Mouse (Mus musculus): ENCODE results near the gene Trib3.
"Not testable (repeated sequence)": the region's sequence is repeated elsewhere in the genome, so short reads cannot be mapped to it uniquely, and the experiment has no call there.

The Trib3 gene

DNA sequence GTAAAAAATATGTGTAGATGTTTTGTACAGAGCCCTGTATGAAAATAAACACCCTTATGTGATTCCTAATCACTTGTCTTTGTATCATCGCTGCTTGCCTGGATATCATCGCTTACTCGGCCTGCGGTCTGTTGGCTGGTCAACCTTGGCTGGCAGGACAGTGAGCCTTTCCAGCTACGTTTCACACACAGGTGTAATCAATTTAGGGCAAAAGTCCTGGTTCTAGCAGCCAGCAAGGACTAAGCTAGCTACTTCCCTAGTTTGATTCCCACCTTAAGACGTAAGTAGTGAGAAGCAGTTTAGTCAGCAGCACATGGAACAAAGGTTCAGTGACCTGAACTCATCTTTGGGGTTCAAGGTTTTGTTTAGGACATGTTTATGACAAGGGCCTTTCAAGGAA lies 29.9 kb downstream of the Trib3 start:
- peak in 1 of 2 experiments; percentile 52 for DNase-seq (ENCODE audit: inconsistent age in 2 of 2, low spot score in 1 of 2)

DNA sequence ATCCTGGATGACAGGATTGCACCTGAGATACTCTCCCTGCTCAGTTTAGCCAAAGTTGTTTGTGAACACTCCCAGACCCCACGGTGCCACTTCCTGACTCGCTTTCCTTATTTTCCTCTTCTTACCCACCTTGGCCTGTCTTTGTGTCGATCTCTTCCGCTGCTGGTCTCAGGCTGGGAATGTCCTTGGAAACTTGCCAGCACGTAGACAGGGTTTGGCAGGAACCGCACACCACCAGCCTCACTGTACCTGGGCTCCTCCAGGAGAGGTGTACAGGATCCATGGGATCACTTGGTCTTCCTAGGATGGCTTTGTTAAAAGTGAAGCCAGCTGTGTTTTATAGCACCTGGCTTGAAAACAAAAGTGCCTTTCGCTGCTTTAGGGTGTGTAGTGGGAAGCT lies 30.8 kb downstream of the Trib3 start:
- peak in 1 of 2 experiments; percentile 77 for DNase-seq (ENCODE audit: inconsistent age in 2 of 2, low spot score in 1 of 2)

DNA sequence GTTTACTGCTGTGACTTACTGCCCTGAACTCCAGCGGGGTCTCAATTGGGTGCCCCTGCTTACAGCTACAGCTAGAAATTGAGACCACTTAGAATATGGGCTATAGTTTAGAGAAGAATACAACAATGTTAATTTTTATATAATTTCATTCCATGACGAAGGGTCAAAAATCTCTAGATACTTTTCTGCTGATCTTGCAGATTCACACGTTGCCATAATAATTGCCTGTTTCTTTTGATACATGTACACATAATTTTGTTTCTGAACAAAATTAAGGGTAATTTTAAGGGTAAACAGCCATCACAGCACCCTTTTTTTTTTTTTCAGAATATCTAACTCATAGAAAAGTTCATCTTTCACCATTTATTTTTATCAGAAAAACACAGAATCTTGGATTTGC lies 36.6 kb downstream of the Trib3 start:
- DNase-seq (ENCODE audit: inconsistent age in 2 of 2, low spot score in 1 of 2): no peak

DNA sequence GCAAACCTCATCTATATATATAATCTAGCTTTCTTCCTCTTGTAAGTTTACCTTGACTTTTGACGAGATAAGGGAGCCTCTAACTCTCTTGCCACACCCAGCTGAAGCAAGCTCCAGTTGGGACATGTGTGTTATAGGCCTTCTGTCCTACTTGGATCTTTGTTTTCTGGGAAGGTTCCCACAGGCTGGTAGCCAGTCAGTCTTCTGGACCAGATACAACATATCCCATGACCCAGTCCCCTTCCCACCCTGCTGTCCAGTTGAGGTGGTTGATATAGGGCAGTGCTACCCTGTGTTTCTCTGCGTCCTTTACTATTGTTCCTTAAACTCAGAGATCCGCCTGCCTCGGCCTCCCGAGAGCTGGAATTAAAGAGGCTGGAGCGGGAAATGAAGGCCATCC lies 38.4 kb downstream of the Trib3 start:
- peak in 1 of 2 experiments; percentile 64 for DNase-seq (ENCODE audit: inconsistent age in 2 of 2, low spot score in 1 of 2)

DNA sequence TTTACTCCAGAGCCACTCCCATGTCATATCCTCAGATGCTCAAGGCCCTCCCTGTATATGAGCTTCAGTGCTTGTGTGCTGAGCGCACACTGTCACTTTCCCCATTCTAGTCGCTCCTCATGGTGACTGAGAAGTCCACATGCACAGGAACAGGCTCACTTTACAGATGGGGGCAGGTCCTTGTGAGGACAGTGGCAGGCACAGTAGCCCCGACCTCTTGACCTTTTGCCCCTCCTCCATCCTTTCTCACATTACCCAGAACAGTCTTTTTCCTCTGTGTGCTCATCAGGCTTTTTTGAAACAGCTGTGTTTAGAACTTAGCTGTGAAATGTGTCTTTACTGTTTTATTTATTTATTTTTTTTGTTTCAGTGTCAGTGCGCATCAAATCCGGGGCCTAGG lies 40.1 kb downstream of the Trib3 start:
- DNase-seq (ENCODE audit: inconsistent age in 2 of 2, low spot score in 1 of 2): no peak

DNA sequence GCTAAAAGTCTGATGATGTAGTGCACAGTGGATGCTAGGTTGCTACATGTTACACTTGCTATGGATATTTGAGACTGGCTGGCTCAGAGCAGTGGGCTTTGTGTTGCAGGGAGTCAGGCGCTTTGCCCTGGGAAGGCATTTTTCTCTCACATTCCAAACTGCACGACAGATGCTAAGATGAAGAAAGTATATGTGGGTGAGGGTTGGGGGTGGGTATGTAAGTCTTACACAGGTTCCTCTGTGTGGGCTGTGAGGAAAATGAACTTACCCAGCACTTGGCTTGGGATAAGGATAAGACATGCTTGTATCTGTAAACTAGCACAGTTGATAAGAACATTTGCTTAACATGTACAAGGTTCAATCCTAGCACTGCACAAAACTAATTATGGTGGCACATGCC lies 41.0 kb downstream of the Trib3 start:
- DNase-seq (ENCODE audit: inconsistent age in 2 of 2, low spot score in 1 of 2): no peak

DNA sequence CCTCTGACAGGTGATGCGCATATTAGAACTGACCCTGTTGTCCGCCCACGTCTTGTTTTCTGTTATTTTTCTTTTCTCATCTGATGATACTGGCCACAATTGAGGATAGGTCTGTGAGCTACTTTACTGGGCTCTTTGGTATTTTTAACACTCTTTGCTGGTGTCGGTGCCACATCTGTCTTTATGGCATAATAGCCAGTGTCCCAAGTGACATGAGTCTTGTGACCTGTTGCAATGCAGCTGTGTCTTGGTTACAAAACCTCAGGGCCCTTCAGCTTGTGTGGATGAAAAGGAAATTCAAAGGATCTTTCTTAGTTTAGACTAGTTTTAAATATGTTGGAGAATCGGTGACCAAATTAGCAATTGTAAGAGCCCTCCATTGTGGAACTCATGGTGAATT lies 49.3 kb downstream of the Trib3 start:
- DNase-seq (ENCODE audit: inconsistent age in 2 of 2, low spot score in 1 of 2): no peak

DNA sequence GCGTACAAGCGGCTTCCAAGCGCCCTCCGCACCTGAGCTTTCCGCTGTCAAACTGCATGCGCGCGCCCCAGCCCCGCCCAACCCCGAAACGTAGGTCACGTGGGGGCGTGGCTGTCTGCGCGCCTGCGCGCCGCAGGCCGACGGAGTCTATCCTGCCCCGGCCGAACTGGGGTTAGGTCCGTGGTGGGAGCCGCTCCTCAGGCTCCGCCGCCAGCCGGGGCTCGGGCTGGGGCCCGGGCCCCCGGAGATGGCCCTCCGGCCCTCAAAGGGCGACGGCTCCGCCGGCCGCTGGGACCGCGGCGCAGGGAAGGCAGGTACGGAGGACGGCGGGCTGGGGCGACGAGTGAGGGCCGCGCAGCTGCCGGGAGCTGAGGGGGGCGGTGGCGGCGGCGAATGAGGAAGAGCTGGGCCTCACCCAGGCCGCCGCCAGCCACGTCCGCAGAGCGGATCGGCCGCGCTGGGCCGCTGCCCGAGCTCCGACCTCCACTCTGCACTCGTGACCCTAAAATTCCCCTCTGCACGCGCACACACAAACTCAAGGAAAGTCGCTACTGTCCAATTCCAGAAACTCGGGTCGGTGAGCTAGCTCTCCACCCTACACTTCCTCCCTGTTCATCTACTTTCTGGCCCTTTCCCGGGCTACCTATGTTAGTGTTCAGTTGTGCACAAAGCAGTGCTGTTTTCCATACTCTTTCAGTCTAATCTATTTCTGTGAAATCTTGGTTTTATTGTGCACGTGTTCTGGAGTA lies 49.9 kb downstream of the Trib3 start, which contains the start of gene Tbc1d20:
TSS of gene Tbc1d20 (plus strand) at position 102 of the 749 bp plus-strand sequence.
- peak; percentile 94 to 98 for DNase-seq (ENCODE audit: inconsistent age in 2 of 2, low spot score in 1 of 2)

DNA sequence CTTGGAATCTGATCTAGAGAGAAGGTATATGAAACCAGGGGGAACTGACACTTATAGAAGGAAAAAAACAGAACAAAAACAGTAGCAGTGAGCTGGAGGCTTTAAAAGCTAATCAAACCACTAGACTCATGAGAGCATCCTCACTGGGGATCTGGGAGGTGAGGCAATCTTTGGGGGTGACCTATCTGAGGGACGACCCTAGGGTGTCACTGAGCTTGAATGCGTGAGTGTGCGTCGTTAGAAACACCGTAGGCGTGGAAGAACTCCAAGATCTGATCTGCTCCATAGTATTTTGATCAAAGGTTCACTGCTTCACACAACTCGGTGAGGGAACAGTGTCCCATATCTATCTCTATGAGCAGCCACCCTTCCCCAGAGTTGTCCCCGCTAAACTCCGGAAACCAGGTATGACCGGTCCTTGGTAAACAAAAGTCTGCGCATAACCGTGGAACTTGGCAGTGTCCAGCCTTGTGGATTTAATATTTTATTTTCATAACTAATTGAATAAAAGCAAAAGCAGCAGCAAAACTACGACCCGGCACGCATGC lies 50.6 kb downstream of the Trib3 start:
- DNase-seq (ENCODE audit: inconsistent age in 2 of 2, low spot score in 1 of 2): no peak

DNA sequence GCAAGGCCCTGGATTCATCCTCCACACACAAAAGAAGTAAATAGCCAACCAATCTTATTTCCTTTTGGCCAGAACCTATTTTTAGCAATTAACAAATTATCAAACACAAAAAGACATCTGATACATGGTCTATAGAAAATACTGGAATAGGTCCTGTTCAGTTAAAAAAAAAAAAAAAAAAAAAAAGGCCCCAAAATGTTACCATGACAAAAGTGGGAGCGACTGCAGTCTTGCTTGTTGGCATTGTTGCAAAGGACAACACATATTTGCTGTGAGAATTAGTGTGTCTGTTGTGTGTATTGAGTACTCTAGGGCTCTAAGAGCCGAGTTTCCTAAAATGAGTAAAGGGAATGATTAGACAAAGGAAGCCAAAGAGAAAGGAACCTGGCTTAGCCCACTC lies 51.4 kb downstream of the Trib3 start:
- no peak for DNase-seq (ENCODE audit: inconsistent age in 2 of 2, low spot score in 1 of 2)

DNA sequence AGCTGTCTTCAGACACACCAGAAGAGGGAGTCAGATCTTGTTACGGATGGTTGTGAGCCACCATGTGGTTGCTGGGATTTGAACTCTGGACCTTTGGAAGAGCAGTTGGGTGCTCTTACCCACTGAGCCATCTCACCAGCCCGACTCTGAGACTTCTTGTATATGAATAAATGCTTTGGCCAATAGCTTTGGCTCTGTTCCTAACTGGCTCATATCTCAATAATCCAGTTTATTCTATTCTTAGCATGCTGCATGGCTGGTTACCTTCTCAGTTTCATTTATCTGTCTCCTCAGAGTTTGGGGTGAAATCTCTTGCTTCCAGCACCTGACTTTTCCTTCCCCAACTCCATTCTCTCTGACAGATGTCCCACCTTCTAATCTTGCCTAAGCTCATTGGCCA lies 54.2 kb downstream of the Trib3 start:
- DNase-seq (ENCODE audit: inconsistent age in 2 of 2, low spot score in 1 of 2): not testable (repeated sequence)

DNA sequence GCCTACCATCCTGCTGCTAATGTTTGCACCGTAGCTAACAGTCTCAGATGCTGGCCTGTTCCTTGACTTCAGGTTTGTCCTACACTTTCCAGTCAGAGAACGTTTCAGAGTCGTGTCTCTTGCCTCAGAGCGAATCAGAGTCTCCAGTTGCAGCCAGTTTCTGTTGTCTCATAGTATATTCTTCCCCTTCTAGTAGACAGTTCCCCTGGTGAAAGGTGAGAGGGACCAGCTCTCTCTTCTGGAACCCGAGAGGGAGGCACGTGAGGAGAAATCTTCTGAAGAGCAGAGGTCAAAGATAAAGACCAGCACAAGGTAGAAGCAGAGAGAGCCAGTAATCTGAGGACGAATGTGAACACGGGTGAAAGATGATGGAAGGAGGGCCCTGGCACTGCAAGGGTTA lies 55.8 kb downstream of the Trib3 start:
- DNase-seq (ENCODE audit: inconsistent age in 2 of 2, low spot score in 1 of 2): no peak

DNA sequence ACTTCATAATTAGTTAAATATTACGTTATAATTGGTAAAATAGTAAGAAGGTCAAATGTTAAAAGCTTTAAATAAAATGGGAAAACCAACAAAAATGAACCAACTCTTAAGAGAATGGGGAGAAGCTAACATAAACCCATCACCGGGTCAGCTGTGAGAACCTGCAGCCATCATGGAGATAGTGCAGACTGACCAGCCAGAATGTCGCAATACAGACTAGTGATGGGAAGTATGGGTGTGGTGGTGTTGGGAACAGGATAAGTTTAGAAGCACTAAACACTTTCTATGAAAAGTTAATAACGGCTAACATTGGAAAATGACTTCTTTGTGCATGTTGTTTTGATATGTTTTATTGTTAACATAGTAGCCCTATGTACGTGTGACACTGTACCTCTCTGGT lies 56.3 kb downstream of the Trib3 start:
- no peak for DNase-seq (ENCODE audit: inconsistent age in 2 of 2, low spot score in 1 of 2)

Data from adrenal gland, adult (tissue).